Mouse (Mus musculus) stomach, postnatal 0 days (tissue): ENCODE measurements at regions not wholly inside any gene's neighbourhood (a gene's known extent, or its start where the extent isn't known, plus 50 kb on each side); places are given as distances from the start of the nearest gene placed in this dataset.

ENCODE experiments used
- CTCF ChIP-seq: IDR thresholded peaks from 2 replicates; pipeline ENCODE4 v1.5.1; 2016; ENCODE audit warnings: antibody characterized with exemption, low read depth, mild to moderate bottlenecking, moderate library complexity
- EP300 ChIP-seq: optimal IDR thresholded peaks from 2 replicates; pipeline ENCODE3; 2016; ENCODE audit warnings: antibody characterized with exemption

DNA sequence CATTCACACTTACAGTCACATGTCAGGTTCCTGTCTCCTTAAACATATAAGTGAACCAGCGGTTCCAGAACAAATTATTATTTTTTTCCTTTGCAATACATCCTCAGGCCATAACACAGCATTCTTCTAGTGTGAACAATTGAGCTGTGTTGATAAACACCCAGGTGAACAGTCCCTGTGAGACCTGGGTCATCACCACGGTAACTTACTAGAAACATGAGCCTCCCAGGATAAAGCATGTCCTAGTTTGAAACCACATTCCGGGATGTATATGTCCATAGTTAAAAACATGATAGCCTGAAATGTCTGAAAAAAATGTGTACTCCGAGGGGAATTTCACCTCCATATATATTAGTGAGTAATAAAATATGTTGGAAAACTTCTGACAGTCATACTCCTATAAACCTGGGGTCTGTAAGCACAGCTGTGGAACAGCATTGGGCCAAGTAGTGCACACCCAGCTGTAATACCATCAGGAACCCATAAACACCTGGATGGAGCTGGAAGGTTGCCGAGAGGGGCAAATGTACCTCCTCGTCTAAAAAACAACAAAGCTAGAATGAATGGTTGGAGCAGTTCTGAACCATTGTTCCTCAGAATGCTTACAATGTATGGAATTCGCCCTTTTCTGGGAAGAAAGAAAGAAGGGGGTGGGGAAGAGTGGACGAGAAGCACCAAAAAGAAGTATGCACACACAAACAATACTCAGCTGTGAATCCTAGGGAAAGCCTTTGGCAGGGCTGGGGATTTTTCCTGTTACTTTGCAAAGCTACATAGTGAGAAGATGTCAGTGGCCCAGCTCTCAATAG lies 232.9 kb downstream of the Irs2 start:
- TF ChIP-seq CTCF (no peak), EP300 (no peak)
